Mouse (Mus musculus): Measurements from ENCODE around the gene Arhgap45. TPM values are rescaled to one million over a fixed set of nuclear protein-coding genes. Genes with fewer than 3 reads are reported as not detected.
A peak's percentile ranks its signal among the peaks of the same experiment; 100 is the strongest.

Arhgap45 gene
- polyA plus RNA-seq, 1 experiment from 2014 or later, result 5.1 TPM

DNA sequence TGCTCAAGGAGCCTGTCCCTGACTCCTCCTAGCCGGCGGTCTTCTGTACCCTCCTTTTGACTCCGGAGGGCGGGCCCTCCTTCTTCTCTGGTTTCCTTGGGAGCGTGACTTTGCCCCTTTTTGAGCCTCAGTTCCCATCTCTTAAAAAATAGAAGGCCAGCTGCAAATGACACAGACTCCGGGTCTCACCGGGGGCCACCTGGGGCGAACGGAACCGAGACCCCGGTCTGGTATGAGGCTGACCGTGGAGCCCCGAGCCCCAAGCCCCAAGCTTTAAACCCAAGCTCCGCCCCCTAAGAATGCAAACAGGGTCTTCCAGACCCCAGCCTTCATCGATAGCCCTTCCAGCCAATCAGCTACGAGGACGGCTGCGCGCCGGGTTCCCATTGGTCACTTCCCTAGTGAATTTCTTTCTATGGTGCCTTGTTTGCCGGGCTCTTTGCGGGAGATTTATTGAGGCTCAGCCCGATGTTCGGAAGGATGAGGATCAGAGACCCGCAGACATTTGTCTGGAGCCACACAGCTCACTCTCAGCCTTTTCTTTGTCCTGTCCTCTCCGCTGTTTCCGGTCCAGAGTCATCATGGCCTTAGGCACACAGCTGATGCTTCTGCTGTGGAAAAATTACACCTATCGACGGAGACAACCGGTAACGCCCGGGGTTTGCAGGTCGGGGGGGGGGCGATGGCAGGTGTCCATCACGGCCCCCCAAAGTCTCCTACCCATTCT lies 19.3 kb upstream of the Arhgap45 start:
- peak overlapping the region; percentile 74 for H3K4me2 ChIP-seq (replicated peaks; ENCODE audit: low read depth, low read length)
- 1% methylated on average over 35 of the region's 35 CpGs for WGBS
- ATAC-seq (ENCODE audit: insufficient number of reproducible peaks, insufficient read depth, low FRiP score, low read depth), result peak; percentile 40; the same call in 1 of the 2 replicates
- H3K27ac ChIP-seq (ENCODE audit: low read length), result no peak overlapping the region; the same call in 1 of the 2 replicates
- peak overlapping the region; percentile 45 for H3K4me3 ChIP-seq (ENCODE audit: low read depth, low read length)
- no peak overlapping the region for H3K9ac ChIP-seq (replicated peaks; ENCODE audit: low read depth, low read length)
- no peaks in the 10 kb centered on the region for H3K27me3 ChIP-seq (ENCODE audit: control insufficient read depth, insufficient read depth, low read length)
- peaks cover 8% of the 10 kb centered on the region for H3K4me1 ChIP-seq (ENCODE audit: control insufficient read depth, insufficient read depth, low read length)
- no peaks in the 10 kb centered on the region for H3K9me3 ChIP-seq (ENCODE audit: control insufficient read depth, low read depth, low read length)
- H3K36me3 ChIP-seq (ENCODE audit: control insufficient read depth, insufficient read depth, low read length), result peaks cover 25% of the 10 kb centered on the region

DNA sequence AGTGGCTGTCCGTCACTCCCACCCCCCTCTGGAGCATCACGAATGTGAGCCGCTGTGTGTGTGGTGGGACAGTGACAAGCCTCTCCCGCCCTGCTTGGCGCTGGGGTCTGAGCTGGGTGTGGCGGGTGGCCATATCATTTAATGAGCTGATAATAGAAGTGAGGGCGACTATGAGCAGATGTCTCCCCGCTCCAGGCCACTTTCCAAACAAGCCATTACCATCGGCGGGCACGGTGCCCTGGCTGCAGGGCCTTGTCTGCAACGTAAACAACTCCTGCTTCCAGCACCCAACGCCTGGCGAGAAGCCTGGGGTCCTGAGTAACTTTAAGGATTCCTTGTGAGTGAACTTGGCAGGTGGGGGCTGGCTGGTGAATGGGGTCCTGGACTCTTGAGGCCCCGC lies 18.6 kb upstream of the Arhgap45 start:
- Histone ChIP-seq H3K9ac (replicated peaks; ENCODE audit: low read depth, low read length) (no peak overlapping the region), H3K4me2 (replicated peaks; ENCODE audit: low read depth, low read length) (peak overlapping the region; percentile 74), H3K27ac (ENCODE audit: low read length) (no peak overlapping the region), H3K27me3 (ENCODE audit: control insufficient read depth, insufficient read depth, low read length) (no peaks in the 10 kb centered on the region), H3K9me3 (ENCODE audit: control insufficient read depth, low read depth, low read length) (no peaks in the 10 kb centered on the region), H3K4me1 (ENCODE audit: control insufficient read depth, insufficient read depth, low read length) (peaks cover 8% of the 10 kb centered on the region), H3K4me3 (ENCODE audit: low read depth, low read length) (peak overlapping the region; percentile 45), H3K36me3 (ENCODE audit: control insufficient read depth, insufficient read depth, low read length) (peaks cover 21% of the 10 kb centered on the region)
- ATAC-seq (ENCODE audit: insufficient number of reproducible peaks, insufficient read depth, low FRiP score, low read depth), result no peak; the same call in 1 of the 2 replicates
- 10% methylated on average over 15 of the region's 15 CpGs for WGBS

DNA sequence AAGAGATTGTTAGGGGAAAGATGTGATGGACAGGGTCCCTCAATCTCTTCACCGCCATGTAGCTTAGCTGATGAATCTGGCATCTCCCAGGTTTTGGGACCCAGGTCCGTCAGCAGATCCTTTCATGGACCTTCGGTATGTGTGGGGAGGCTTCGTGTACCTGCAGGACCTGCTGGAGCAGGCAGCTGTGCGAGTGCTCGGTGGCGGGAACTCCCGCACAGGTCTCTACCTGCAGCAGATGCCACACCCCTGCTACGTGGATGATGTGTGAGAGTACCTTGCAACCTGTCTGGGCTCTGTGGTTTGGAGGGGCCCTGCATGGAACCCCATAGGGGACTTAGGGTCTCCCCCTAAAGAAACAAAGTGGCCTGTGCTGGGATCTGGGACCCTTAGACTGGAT lies 14.5 kb upstream of the Arhgap45 start:
- ATAC-seq (ENCODE audit: insufficient number of reproducible peaks, insufficient read depth, low FRiP score, low read depth), result no peak
- no peak overlapping the region for H3K9ac ChIP-seq (replicated peaks; ENCODE audit: low read depth, low read length)
- no peaks in the 10 kb centered on the region for H3K36me3 ChIP-seq (ENCODE audit: control insufficient read depth, insufficient read depth, low read length)
- no peaks in the 10 kb centered on the region for H3K9me3 ChIP-seq (ENCODE audit: control insufficient read depth, low read depth, low read length)
- 61% methylated on average over 9 of the region's 9 CpGs for WGBS
- H3K4me1 ChIP-seq (ENCODE audit: control insufficient read depth, insufficient read depth, low read length), result peaks cover 11% of the 10 kb centered on the region
- no peaks in the 10 kb centered on the region for H3K27me3 ChIP-seq (ENCODE audit: control insufficient read depth, insufficient read depth, low read length)
- H3K27ac ChIP-seq (ENCODE audit: low read length), result no peak overlapping the region
- no peak overlapping the region for H3K4me3 ChIP-seq (ENCODE audit: low read depth, low read length)
- no peak overlapping the region for H3K4me2 ChIP-seq (replicated peaks; ENCODE audit: low read depth, low read length)

DNA sequence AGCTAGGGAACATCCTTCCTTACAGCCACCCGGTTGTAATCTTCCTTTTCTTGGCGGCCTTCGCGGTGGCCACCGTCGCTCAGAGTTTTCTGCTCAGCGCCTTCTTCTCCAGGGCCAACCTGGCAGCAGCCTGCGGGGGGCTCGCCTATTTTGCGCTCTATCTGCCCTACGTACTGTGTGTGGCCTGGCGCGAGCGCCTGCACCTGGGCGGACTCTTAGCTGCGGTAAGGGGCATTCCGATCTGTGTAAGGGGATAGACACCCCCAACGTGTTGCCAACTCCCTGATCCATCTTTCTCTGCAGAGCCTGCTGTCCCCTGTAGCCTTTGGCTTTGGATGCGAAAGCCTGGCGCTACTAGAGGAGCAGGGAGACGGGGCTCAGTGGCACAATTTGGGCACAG lies 13.6 kb upstream of the Arhgap45 start:
- Histone ChIP-seq H3K36me3 (ENCODE audit: control insufficient read depth, insufficient read depth, low read length) (no peaks in the 10 kb centered on the region), H3K27ac (ENCODE audit: low read length) (no peak overlapping the region), H3K9me3 (ENCODE audit: control insufficient read depth, low read depth, low read length) (no peaks in the 10 kb centered on the region), H3K4me1 (ENCODE audit: control insufficient read depth, insufficient read depth, low read length) (peaks cover 6% of the 10 kb centered on the region), H3K9ac (replicated peaks; ENCODE audit: low read depth, low read length) (no peak overlapping the region), H3K27me3 (ENCODE audit: control insufficient read depth, insufficient read depth, low read length) (no peaks in the 10 kb centered on the region), H3K4me3 (ENCODE audit: low read depth, low read length) (no peak overlapping the region), H3K4me2 (replicated peaks; ENCODE audit: low read depth, low read length) (no peak overlapping the region)
- WGBS, result 39% methylated on average over 21 of the region's 21 CpGs
- no peak for ATAC-seq (ENCODE audit: insufficient number of reproducible peaks, insufficient read depth, low FRiP score, low read depth)

DNA sequence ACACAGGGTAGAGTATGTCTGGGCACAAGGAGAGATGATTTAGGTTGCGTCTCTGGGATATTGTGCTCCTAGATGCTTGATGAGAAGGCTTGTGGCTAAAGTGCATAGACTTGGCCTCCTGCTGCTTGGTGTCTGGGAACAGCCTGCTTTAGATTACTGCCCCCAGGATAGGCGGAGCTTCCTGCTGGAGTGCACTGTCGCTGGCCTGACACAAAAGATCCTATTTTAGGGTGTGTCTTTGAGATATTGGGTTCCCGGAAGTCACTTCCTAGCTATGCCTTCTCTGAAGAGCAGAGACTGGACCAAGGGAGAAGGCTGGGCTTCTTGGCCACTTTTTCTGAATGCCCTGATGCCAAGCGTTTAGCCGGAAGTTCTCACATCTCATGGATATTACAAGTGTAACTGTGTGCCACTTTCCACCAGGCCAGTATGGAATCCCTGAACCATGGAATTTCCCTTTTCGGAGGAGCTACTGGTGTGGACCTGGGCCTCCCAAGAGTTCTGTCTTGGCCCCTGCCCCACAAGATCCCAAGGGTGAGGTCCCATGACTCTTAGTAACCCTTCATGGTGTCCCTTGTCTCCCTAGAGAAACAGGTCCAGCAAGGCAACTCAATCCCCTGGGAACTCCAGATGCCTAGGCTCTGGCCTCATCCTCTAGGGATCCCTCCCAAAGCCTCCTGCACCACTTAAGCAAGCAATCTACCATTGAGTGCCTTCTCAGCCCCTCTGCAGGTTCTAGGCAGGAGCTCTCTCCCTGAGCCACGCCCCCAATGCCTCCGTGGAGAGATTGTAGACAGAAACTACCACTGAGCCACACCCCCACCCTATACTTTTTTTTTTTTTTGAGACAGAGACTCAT lies 12.8 kb upstream of the Arhgap45 start:
- no peak overlapping the region for H3K4me2 ChIP-seq (replicated peaks; ENCODE audit: low read depth, low read length)
- H3K27ac ChIP-seq (ENCODE audit: low read length), result no peak overlapping the region
- WGBS, result 68% methylated on average over 9 of the region's 9 CpGs

DNA sequence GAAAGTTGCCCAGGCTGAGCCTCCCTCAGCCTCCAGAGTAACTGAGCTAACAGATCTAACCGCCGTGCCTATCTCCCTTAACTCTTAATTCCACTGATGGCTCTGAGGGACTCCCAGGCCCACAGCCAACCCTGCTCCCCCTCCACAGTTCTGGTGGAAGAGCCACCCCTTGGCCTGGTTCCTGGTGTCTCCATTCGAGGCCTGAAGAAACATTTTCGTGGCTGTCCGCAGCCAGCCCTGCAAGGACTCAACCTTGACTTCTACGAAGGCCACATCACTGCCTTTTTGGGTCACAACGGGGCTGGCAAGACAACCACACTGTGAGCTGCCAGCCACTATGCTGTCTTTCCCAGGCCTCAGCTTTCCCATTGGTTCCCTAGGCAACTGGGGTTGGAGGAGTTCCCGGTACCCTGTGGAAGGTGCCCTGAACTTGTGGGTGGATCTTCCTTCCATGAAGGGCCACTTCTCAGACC lies 12.2 kb upstream of the Arhgap45 start:
- Histone ChIP-seq H3K27me3 (ENCODE audit: control insufficient read depth, insufficient read depth, low read length) (no peaks in the 10 kb centered on the region), H3K4me3 (ENCODE audit: low read depth, low read length) (no peak overlapping the region), H3K9ac (replicated peaks; ENCODE audit: low read depth, low read length) (no peak overlapping the region), H3K4me1 (ENCODE audit: control insufficient read depth, insufficient read depth, low read length) (0 out of 2 replicates have a peak, but pooled peaks cover 3% of the 10 kb centered on the region), H3K36me3 (ENCODE audit: control insufficient read depth, insufficient read depth, low read length) (no peaks in the 10 kb centered on the region), H3K9me3 (ENCODE audit: control insufficient read depth, low read depth, low read length) (no peaks in the 10 kb centered on the region), H3K27ac (ENCODE audit: low read length) (no peak overlapping the region), H3K4me2 (replicated peaks; ENCODE audit: low read depth, low read length) (no peak overlapping the region)
- no peak for ATAC-seq (ENCODE audit: insufficient number of reproducible peaks, insufficient read depth, low FRiP score, low read depth)
- WGBS, result 88% methylated on average over 8 of the region's 8 CpGs

More for the DNA sequence above, 12.8 kb upstream of the Arhgap45 start:
- no peaks in the 10 kb centered on the region for H3K36me3 ChIP-seq (ENCODE audit: control insufficient read depth, insufficient read depth, low read length)
- H3K4me3 ChIP-seq (ENCODE audit: low read depth, low read length), result no peak overlapping the region
- H3K9ac ChIP-seq (replicated peaks; ENCODE audit: low read depth, low read length), result no peak overlapping the region
- no peaks in the 10 kb centered on the region for H3K9me3 ChIP-seq (ENCODE audit: control insufficient read depth, low read depth, low read length)
- ATAC-seq (ENCODE audit: insufficient number of reproducible peaks, insufficient read depth, low FRiP score, low read depth), result no peak
- H3K4me1 ChIP-seq (ENCODE audit: control insufficient read depth, insufficient read depth, low read length), result 0 out of 2 replicates have a peak, but pooled peaks cover 3% of the 10 kb centered on the region
- H3K27me3 ChIP-seq (ENCODE audit: control insufficient read depth, insufficient read depth, low read length), result no peaks in the 10 kb centered on the region

DNA sequence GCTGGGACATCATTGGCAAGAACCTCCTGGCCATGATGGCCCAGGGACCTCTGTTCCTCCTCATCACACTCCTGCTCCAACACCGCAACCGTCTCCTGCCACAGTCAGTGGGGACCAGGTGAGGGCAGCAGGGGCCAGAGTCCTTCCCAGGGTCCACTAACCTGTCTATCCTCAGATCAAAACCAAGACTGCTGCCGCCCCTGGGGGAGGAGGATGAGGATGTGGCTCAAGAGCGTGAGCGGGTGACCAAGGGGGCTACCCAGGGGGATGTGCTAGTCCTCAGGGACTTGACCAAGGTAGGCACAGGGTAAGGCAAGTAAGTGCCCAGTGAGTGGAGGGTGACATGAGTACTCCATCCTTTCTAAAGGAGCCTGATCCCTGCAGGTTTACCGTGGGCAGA lies 4.7 kb upstream of the Arhgap45 start:
- Histone ChIP-seq H3K4me1 (ENCODE audit: control insufficient read depth, insufficient read depth, low read length) (no peaks in the 10 kb centered on the region), H3K9me3 (ENCODE audit: control insufficient read depth, low read depth, low read length) (peaks cover 10% of the 10 kb centered on the region), H3K27me3 (ENCODE audit: control insufficient read depth, insufficient read depth, low read length) (peaks cover 21% of the 10 kb centered on the region), H3K9ac (replicated peaks; ENCODE audit: low read depth, low read length) (no peak overlapping the region), H3K4me2 (replicated peaks; ENCODE audit: low read depth, low read length) (no peak overlapping the region), H3K27ac (ENCODE audit: low read length) (no peak overlapping the region), H3K36me3 (ENCODE audit: control insufficient read depth, insufficient read depth, low read length) (no peaks in the 10 kb centered on the region), H3K4me3 (ENCODE audit: low read depth, low read length) (no peak overlapping the region)
- WGBS, result 84% methylated on average over 6 of the region's 6 CpGs
- ATAC-seq (ENCODE audit: insufficient number of reproducible peaks, insufficient read depth, low FRiP score, low read depth), result no peak

DNA sequence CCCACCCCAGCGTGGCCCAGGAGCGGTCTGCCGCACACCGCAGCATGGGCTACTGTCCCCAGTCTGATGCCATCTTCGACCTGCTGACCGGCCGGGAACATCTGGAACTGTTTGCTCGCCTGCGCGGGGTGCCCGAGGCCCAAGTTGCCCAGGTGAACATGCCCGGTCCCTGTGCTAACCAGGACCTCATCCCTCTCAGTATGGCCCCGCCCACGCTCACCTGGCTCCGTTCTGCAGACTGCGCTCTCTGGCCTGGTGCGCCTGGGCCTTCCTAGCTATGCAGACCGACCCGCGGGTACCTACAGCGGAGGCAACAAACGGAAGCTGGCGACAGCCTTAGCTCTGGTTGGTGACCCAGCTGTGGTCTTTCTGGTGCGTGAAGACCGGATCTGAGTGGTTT lies 2.8 kb upstream of the Arhgap45 start:
- Histone ChIP-seq H3K9me3 (ENCODE audit: control insufficient read depth, low read depth, low read length) (peaks cover 10% of the 10 kb centered on the region), H3K27me3 (ENCODE audit: control insufficient read depth, insufficient read depth, low read length) (peaks cover 21% of the 10 kb centered on the region), H3K36me3 (ENCODE audit: control insufficient read depth, insufficient read depth, low read length) (no peaks in the 10 kb centered on the region), H3K4me1 (ENCODE audit: control insufficient read depth, insufficient read depth, low read length) (peaks cover 2% of the 10 kb centered on the region; the same call in 1 of the 2 replicates), H3K9ac (replicated peaks; ENCODE audit: low read depth, low read length) (no peak overlapping the region), H3K27ac (ENCODE audit: low read length) (no peak overlapping the region), H3K4me3 (ENCODE audit: low read depth, low read length) (no peak overlapping the region), H3K4me2 (replicated peaks; ENCODE audit: low read depth, low read length) (no peak overlapping the region)
- no peak for ATAC-seq (ENCODE audit: insufficient number of reproducible peaks, insufficient read depth, low FRiP score, low read depth)
- 46% methylated on average over 25 of the region's 25 CpGs for WGBS

Data from stomach, embryonic 14.5 days (tissue).